Mouse (Mus musculus): ENCODE measurements around the gene Kirrel3.

- no peak for TF ChIP-seq CTCF (IDR thresholded peaks at IDR 0.05; ENCODE audit: low read depth, low read length)
- no peak for TF ChIP-seq POLR2AphosphoS5 (IDR thresholded peaks at IDR 0.05; ENCODE audit: insufficient replicate concordance, low read depth, low read length)
Observed at GRCm38 (mm10) chr9:34925616-34926015, 439.9 kb downstream of the Kirrel3 start.
